Mouse (Mus musculus) gastrocnemius, adult 2 months (tissue): ENCODE measurements around the gene Grem2. TPM values are rescaled to one million over a fixed set of nuclear protein-coding genes. Genes with fewer than 3 reads are reported as not detected.

Experiments used
- DNase-seq: peaks from one replicate; pipeline ENCODE4 v3.0.0; 2022
- H3K27ac ChIP-seq: fragments of 200-600 bp; 2 replicates; pipeline ENCODE4 v1.8.1; 2022; ENCODE audit warnings: mild to moderate bottlenecking
- H3K4me3 ChIP-seq: fragments of 200-600 bp; 2 replicates; pipeline ENCODE4 v1.8.1; 2022; ENCODE audit warnings: mild to moderate bottlenecking, moderate library complexity
- CTCF ChIP-seq: fragments of 200-600 bp; IDR thresholded peaks from 2 replicates; pipeline ENCODE4 v1.8.1; 2022; ENCODE audit warnings: antibody characterized with exemption, mild to moderate bottlenecking, moderate library complexity
- intact Hi-C: fragments of 180-260 bp; cut with DNase I; formaldehyde crosslinking; loops from one replicate; pipeline ENCODE4 v1.15.1; 2025
- long read RNA-seq, 2 experiments: library from polyadenylated mRNA; stranded (forward); transcript quantifications; one replicate each; pipeline ENCODE4 v2.0.0; 2021
- total RNA-seq, 2 experiments: library from RNA; stranded (reverse); gene quantifications; 2 replicates each; pipeline ENCODE4 v1.2.3; 2021

The Grem2 gene
- total RNA-seq = 10 to 100 TPM; 10.0 to 18.9 TPM
- long read RNA-seq, experiment 1, partial matches to known transcripts = 0 of 1 reads
- long read RNA-seq, experiment 1, other reads (novel, unspliced or antisense) = 1 of 1 reads
- long read RNA-seq, experiment 2, partial matches to known transcripts = 0 of 3 reads
- long read RNA-seq, experiment 2, other reads (novel, unspliced or antisense) = 2 of 3 reads

- H3K4me3 ChIP-seq = peak within 1 kb of the TSS; percentile 70
These were observed at the start of gene Grem2 for GRCm38 (mm10) chr1:174921298-174921955. Gene Grem2, minus strand, starts transcription at chr1:174921819.

GRCm38 (mm10) chr1:174959837-174960236, 38.2 kb upstream of the Grem2 start:
- no peak for DNase-seq
- Histone ChIP-seq H3K4me3 (no peak overlapping the region), H3K27ac (no peak overlapping the region)
- TF ChIP-seq CTCF = no peak
- intact Hi-C loops = no loop called here

More at GRCm38 (mm10) chr1:174921298-174921955, at the start of gene Grem2:
- H3K27ac ChIP-seq = peak within 1 kb of the TSS; percentile 69
- peak; percentile 54 for DNase-seq
- intact Hi-C loops = no loop called here
- TF ChIP-seq CTCF = no peak

DNA sequence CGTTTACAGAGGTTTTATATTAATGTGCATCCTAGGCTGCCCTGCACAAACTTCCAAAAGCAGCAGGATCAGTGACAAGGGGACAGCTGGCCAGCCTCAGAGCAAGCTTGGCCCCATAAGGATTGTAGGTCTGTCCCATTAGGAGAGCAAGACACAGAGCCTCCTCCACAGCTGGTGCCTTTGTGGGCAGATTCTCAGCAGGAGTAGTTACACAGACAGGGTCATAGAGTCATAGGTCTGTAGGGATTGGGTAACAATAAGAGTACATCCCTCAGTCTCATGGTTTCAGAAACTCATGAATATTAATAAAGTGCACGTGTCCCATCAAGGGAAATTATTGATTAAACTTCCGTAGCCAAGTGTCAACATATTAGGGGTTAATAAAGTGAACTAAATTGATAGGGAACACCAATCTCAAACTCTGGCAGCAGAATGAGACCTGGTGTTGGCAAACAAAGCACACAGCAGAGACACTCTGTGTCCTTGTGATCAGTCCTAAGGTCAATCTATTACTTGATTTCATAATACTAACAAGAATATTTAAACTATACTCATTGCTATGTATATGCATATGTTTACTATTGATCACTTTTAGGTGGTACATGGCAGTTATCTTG, 9.5 kb upstream of the Grem2 start:
- Histone ChIP-seq H3K4me3 (no peak overlapping the region), H3K27ac (no peak overlapping the region)
- DNase-seq = no peak
- intact Hi-C loops = no loop called here
- no peak for TF ChIP-seq CTCF

- intact Hi-C loops = no loop called here
- H3K4me3 ChIP-seq = no peak overlapping the region
- TF ChIP-seq CTCF = no peak
- DNase-seq = no peak
- H3K27ac ChIP-seq = no peak overlapping the region
These were observed 8.0 kb upstream of the Grem2 start for GRCm38 (mm10) chr1:174929459-174930181.

GRCm38 (mm10) chr1:174918949-174919348, 2.7 kb downstream of the Grem2 start:
- intact Hi-C loops = loop anchor here (2.0 kb wide), 1 partner anchor 324 kb away; no protein-coding TSS in a partner anchor
- no peak overlapping the region for H3K27ac ChIP-seq
- no peak for DNase-seq
- TF ChIP-seq CTCF = peak; percentile 20; the same call in 1 of the 2 replicates
- peak overlapping the region; percentile 70 for H3K4me3 ChIP-seq

DNA sequence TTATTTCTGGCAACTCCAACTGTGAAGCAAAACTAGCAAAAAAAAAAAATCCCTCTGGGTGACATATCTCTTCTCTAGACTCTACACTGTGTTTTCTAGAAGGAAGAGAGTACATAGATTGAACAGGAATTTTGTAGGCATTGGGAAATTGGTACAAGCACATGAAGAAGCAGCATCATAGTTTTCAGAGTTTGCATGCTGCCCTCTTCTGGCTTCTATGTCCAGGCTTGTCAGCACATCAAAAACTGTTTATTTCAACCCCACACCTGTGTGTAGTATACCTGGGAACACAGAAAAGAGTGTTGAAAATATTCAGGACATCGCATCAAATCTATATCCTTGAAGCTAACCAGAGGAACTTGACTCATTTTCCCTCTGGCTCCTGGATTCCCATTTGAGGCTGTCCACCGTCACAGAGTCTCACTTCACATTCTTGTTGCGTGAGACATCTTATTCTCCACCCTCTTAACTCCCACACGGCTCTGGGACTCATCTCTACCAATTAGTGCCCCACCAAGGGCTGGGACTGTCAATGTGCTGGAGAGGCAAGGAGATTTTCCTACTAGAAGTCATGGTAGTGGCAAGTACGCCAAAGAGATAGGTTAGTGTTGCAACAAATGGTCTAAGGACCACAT, 3.3 kb downstream of the Grem2 start:
- Histone ChIP-seq H3K27ac (no peak overlapping the region; the same call in 1 of the 2 replicates), H3K4me3 (peak overlapping the region; percentile 70)
- intact Hi-C loops = loop anchor here (2.0 kb wide), 1 partner anchor 324 kb away; no protein-coding TSS in a partner anchor
- no peak for DNase-seq
- TF ChIP-seq CTCF = peak; percentile 54

DNA sequence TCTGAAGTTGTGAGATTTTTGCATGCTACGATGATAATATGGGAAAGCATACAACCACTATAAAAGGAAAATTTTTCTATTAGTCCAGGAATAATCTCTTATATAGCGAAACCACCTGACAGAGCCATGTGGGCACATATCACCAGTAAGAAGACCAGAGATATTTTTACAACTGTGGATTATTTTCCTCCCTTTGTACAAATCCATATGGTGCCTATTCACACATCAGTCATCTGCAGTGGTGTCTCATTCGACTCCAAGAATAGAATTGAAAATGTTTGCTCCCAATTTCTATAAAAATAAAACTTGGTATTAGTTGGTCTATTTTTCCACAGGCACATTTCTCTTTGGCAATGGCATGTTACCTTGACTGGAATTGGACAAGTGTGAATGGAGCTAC, 11.8 kb downstream of the Grem2 start:
- DNase-seq = no peak
- Histone ChIP-seq H3K4me3 (no peak overlapping the region), H3K27ac (no peak overlapping the region)
- TF ChIP-seq CTCF = no peak
- intact Hi-C loops = no loop called here

DNA sequence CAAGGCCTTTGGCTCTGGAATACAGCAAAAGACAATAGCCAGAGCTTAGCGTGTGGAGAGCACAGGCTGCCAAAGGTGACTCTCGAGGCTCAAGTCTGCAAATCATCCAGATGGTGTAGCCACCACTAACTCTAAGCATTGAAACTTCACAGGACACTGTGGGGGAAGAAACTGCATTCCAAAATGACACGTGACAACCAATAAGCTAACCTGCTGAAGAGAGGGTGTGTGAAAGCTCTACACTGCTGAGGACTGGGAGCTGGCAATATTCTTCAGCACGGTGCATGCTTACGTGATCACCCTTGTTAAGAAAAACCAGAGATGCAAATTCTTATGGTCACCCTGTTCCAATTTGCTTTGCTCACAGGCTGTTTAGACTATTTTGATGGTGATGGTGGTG, 13.4 kb downstream of the Grem2 start:
- H3K27ac ChIP-seq = no peak overlapping the region
- DNase-seq = no peak
- intact Hi-C loops = no loop called here
- TF ChIP-seq CTCF = no peak
- H3K4me3 ChIP-seq = no peak overlapping the region

- no peak for DNase-seq
- intact Hi-C loops = no loop called here
- no peak for TF ChIP-seq CTCF
- H3K27ac ChIP-seq = no peak overlapping the region
- H3K4me3 ChIP-seq = no peak overlapping the region
These were observed 14.0 kb downstream of the Grem2 start for GRCm38 (mm10) chr1:174907637-174908036.

GRCm38 (mm10) chr1:174902755-174903154, 18.9 kb downstream of the Grem2 start:
- peak overlapping the region; percentile 35; the same call in 1 of the 2 replicates for H3K27ac ChIP-seq

GRCm38 (mm10) chr1:174892471-174892870, 29.1 kb downstream of the Grem2 start:
- TF ChIP-seq CTCF = no peak
- peak; percentile 81 for DNase-seq
- intact Hi-C loops = loop anchor here (5.0 kb wide), 1 partner anchor 40 kb away; no protein-coding TSS in a partner anchor
- Histone ChIP-seq H3K4me3 (no peak overlapping the region), H3K27ac (peak overlapping the region; percentile 68)

More at GRCm38 (mm10) chr1:174902755-174903154, 18.9 kb downstream of the Grem2 start:
- no peak overlapping the region for H3K4me3 ChIP-seq
- intact Hi-C loops = no loop called here
- peak; percentile 26 for DNase-seq
- no peak for TF ChIP-seq CTCF
